Mouse (Mus musculus): ENCODE results near the gene Sdhd.

- TF ChIP-seq CTCF (IDR thresholded peaks at IDR 0.05; ENCODE audit: low read depth, low read length): no peak
- TF ChIP-seq POLR2A (IDR thresholded peaks at IDR 0.05; ENCODE audit: extremely low read depth, insufficient read depth, low read length): no peak
Measured at GRCm38 (mm10) chr9:50646826-50647370, 43.3 kb upstream of the Sdhd start.
